Mouse (Mus musculus): ENCODE results near the gene Olfr1140. TPM values are rescaled to one million over a fixed set of nuclear protein-coding genes. Genes with fewer than 3 reads are reported as not detected.

Gene Olfr1140
- polyA plus RNA-seq (2015; fragmentation: Nextera tagmentation; extraction: Ambion mirVana): not detected in 2 replicates

GRCm38 (mm10) chr2:87743452-87743851 is at the start of gene Olfr1140:
Olfr1140 (plus strand) TSS chr2:87743752.
- no peaks in the 10 kb centered on the region for H3K27me3 ChIP-seq (ENCODE audit: control insufficient read depth, insufficient read depth, low read depth, low read length)
- H3K9me3 ChIP-seq (replicated peaks; ENCODE audit: control insufficient read depth, low read length, poor library complexity, severe bottlenecking): no peaks in the 10 kb centered on the region
- no peak within 1 kb of the TSS for H3K4me2 ChIP-seq (ENCODE audit: low read length)
- H3K36me3 ChIP-seq (ENCODE audit: control insufficient read depth, insufficient read depth, low read length): no peaks in the 10 kb centered on the region
- 81% methylated on average over 3 of the region's 3 CpGs for WGBS
- no peak within 1 kb of the TSS for H3K4me3 ChIP-seq (ENCODE audit: low read depth, low read length)
- no peak for ATAC-seq
- no peak within 1 kb of the TSS for H3K9ac ChIP-seq (ENCODE audit: low read depth, low read length)
- no peaks in the 10 kb centered on the region for H3K4me1 ChIP-seq (ENCODE audit: control insufficient read depth, insufficient read depth, low read length)
- no peak within 1 kb of the TSS for H3K27ac ChIP-seq (ENCODE audit: low read length)

DNA sequence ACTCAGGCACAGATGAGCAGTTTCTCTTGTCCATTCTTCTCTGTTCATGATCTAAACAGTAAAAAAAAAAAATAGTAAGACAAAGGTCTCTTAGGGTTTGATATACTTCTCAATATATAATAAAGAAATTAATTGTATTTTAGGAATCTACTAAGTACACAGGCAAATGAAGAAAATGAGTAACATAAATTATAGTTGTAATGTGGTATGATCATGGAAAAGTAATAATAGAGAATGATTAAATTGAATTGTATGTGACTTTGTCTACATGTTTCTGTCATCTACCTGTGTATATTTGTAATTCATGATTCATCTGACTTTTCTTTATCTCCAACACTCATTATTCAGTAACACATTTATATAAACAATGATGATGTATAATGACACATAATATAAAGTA is 49.7 kb upstream of the Olfr1140 start, which contains the start of gene Olfr1136:
Gene Olfr1136, minus strand, starts transcription at position 101 of the 400 bp plus-strand sequence.
- no peak for ATAC-seq
- no peak within 1 kb of the TSS for H3K4me2 ChIP-seq (ENCODE audit: low read length)
- no peaks in the 10 kb centered on the region for H3K4me1 ChIP-seq (ENCODE audit: control insufficient read depth, insufficient read depth, low read length)
- no peak within 1 kb of the TSS for H3K4me3 ChIP-seq (ENCODE audit: low read depth, low read length)
- no peaks in the 10 kb centered on the region for H3K9me3 ChIP-seq (replicated peaks; ENCODE audit: control insufficient read depth, low read length, poor library complexity, severe bottlenecking)
- no peak within 1 kb of the TSS for H3K9ac ChIP-seq (ENCODE audit: low read depth, low read length)
- H3K27me3 ChIP-seq (ENCODE audit: control insufficient read depth, insufficient read depth, low read depth, low read length): no peaks in the 10 kb centered on the region
- no peak within 1 kb of the TSS for H3K27ac ChIP-seq (ENCODE audit: low read length)
- H3K36me3 ChIP-seq (ENCODE audit: control insufficient read depth, insufficient read depth, low read length): no peaks in the 10 kb centered on the region

- Histone ChIP-seq H3K9me3 (replicated peaks; ENCODE audit: control insufficient read depth, low read length, poor library complexity, severe bottlenecking) (no peaks in the 10 kb centered on the region), H3K36me3 (ENCODE audit: control insufficient read depth, insufficient read depth, low read length) (no peaks in the 10 kb centered on the region), H3K4me3 (ENCODE audit: low read depth, low read length) (no peak within 1 kb of the TSS), H3K9ac (ENCODE audit: low read depth, low read length) (no peak within 1 kb of the TSS), H3K27me3 (ENCODE audit: control insufficient read depth, insufficient read depth, low read depth, low read length) (no peaks in the 10 kb centered on the region), H3K4me1 (ENCODE audit: control insufficient read depth, insufficient read depth, low read length) (no peaks in the 10 kb centered on the region), H3K4me2 (ENCODE audit: low read length) (no peak within 1 kb of the TSS), H3K27ac (ENCODE audit: low read length) (no peak within 1 kb of the TSS)
- ATAC-seq: no peak
Measured at GRCm38 (mm10) chr2:87713079-87713478, 30.5 kb upstream of the Olfr1140 start, which contains the start of gene Olfr1137. Olfr1137 (minus strand) TSS chr2:87713179.

- H3K27ac ChIP-seq (ENCODE audit: low read length): no peak within 1 kb of the TSS
- no peak within 1 kb of the TSS for H3K9ac ChIP-seq (ENCODE audit: low read depth, low read length)
- no peaks in the 10 kb centered on the region for H3K9me3 ChIP-seq (replicated peaks; ENCODE audit: control insufficient read depth, low read length, poor library complexity, severe bottlenecking)
- H3K36me3 ChIP-seq (ENCODE audit: control insufficient read depth, insufficient read depth, low read length): no peaks in the 10 kb centered on the region
- no peaks in the 10 kb centered on the region for H3K4me1 ChIP-seq (ENCODE audit: control insufficient read depth, insufficient read depth, low read length)
- ATAC-seq: no peak
- H3K4me3 ChIP-seq (ENCODE audit: low read depth, low read length): no peak within 1 kb of the TSS
- 84% methylated on average over 1 of the region's 1 CpGs for WGBS
- H3K4me2 ChIP-seq (ENCODE audit: low read length): no peak within 1 kb of the TSS
- H3K27me3 ChIP-seq (ENCODE audit: control insufficient read depth, insufficient read depth, low read depth, low read length): no peaks in the 10 kb centered on the region
Measured at GRCm38 (mm10) chr2:87739878-87740277, 3.7 kb upstream of the Olfr1140 start, which contains the start of gene Olfr1138. Olfr1138 (minus strand) TSS chr2:87739978.

- Histone ChIP-seq H3K4me2 (ENCODE audit: low read length) (no peak within 1 kb of the TSS), H3K4me1 (ENCODE audit: control insufficient read depth, insufficient read depth, low read length) (no peaks in the 10 kb centered on the region), H3K27ac (ENCODE audit: low read length) (no peak within 1 kb of the TSS), H3K9ac (ENCODE audit: low read depth, low read length) (no peak within 1 kb of the TSS), H3K27me3 (ENCODE audit: control insufficient read depth, insufficient read depth, low read depth, low read length) (no peaks in the 10 kb centered on the region), H3K36me3 (ENCODE audit: control insufficient read depth, insufficient read depth, low read length) (no peaks in the 10 kb centered on the region), H3K9me3 (replicated peaks; ENCODE audit: control insufficient read depth, low read length, poor library complexity, severe bottlenecking) (no peaks in the 10 kb centered on the region), H3K4me3 (ENCODE audit: low read depth, low read length) (no peak within 1 kb of the TSS)
- 90% methylated on average over 1 of the region's 1 CpGs for WGBS
- no peak for ATAC-seq
Measured at GRCm38 (mm10) chr2:87753891-87754290, 10.3 kb downstream of the Olfr1140 start, which contains the start of gene Olfr1141. Olfr1141 (minus strand) TSS chr2:87753991.

GRCm38 (mm10) chr2:87776143-87776542 is 32.6 kb downstream of the Olfr1140 start:
- no peak overlapping the region for H3K9ac ChIP-seq (ENCODE audit: low read depth, low read length)
- H3K4me1 ChIP-seq (ENCODE audit: control insufficient read depth, insufficient read depth, low read length): no peaks in the 10 kb centered on the region
- no peak for ATAC-seq
- no peaks in the 10 kb centered on the region for H3K27me3 ChIP-seq (ENCODE audit: control insufficient read depth, insufficient read depth, low read depth, low read length)
- H3K9me3 ChIP-seq (replicated peaks; ENCODE audit: control insufficient read depth, low read length, poor library complexity, severe bottlenecking): no peaks in the 10 kb centered on the region
- no peak overlapping the region for H3K27ac ChIP-seq (ENCODE audit: low read length)
- no peak overlapping the region for H3K4me3 ChIP-seq (ENCODE audit: low read depth, low read length)
- no peaks in the 10 kb centered on the region for H3K36me3 ChIP-seq (ENCODE audit: control insufficient read depth, insufficient read depth, low read length)
- WGBS: 47% methylated on average over 1 of the region's 1 CpGs
- no peak overlapping the region for H3K4me2 ChIP-seq (ENCODE audit: low read length)

GRCm38 (mm10) chr2:87779183-87779582 is 35.6 kb downstream of the Olfr1140 start, which contains the start of gene Olfr152:
Olfr152 (plus strand) TSS chr2:87779483.
- no peaks in the 10 kb centered on the region for H3K36me3 ChIP-seq (ENCODE audit: control insufficient read depth, insufficient read depth, low read length)
- no peak within 1 kb of the TSS for H3K4me2 ChIP-seq (ENCODE audit: low read length)
- H3K4me3 ChIP-seq (ENCODE audit: low read depth, low read length): no peak within 1 kb of the TSS
- 77% methylated on average over 4 of the region's 4 CpGs for WGBS
- ATAC-seq: no peak
- H3K9me3 ChIP-seq (replicated peaks; ENCODE audit: control insufficient read depth, low read length, poor library complexity, severe bottlenecking): no peaks in the 10 kb centered on the region
- H3K27me3 ChIP-seq (ENCODE audit: control insufficient read depth, insufficient read depth, low read depth, low read length): no peaks in the 10 kb centered on the region
- H3K4me1 ChIP-seq (ENCODE audit: control insufficient read depth, insufficient read depth, low read length): no peaks in the 10 kb centered on the region
- no peak within 1 kb of the TSS for H3K27ac ChIP-seq (ENCODE audit: low read length)
- no peak within 1 kb of the TSS for H3K9ac ChIP-seq (ENCODE audit: low read depth, low read length)

Other genes starting within 250 kb of the Olfr1140 start
- not detected in 2 replicates for gene Pramel7, start 246.7 kb upstream of the Olfr1140 start, polyA plus RNA-seq (2015; fragmentation: Nextera tagmentation; extraction: Ambion mirVana)
- not detected in 2 replicates for gene Pramel6, start 237.2 kb upstream of the Olfr1140 start, polyA plus RNA-seq (2015; fragmentation: Nextera tagmentation; extraction: Ambion mirVana)
- not detected in 2 replicates for gene Olfr153, start 212.0 kb upstream of the Olfr1140 start, polyA plus RNA-seq (2015; fragmentation: Nextera tagmentation; extraction: Ambion mirVana)
- gene Olfr1128, start 198.2 kb upstream of the Olfr1140 start, polyA plus RNA-seq (2015; fragmentation: Nextera tagmentation; extraction: Ambion mirVana): not detected in 2 replicates
- not detected in 2 replicates for gene Olfr1129, start 169.8 kb upstream of the Olfr1140 start, polyA plus RNA-seq (2015; fragmentation: Nextera tagmentation; extraction: Ambion mirVana)
- not detected in 2 replicates for gene Olfr1130, start 137.5 kb upstream of the Olfr1140 start, polyA plus RNA-seq (2015; fragmentation: Nextera tagmentation; extraction: Ambion mirVana)
- gene Olfr1131, start 116.6 kb upstream of the Olfr1140 start, polyA plus RNA-seq (2015; fragmentation: Nextera tagmentation; extraction: Ambion mirVana): not detected in 2 replicates
- gene Olfr1132, start 106.2 kb upstream of the Olfr1140 start, polyA plus RNA-seq (2015; fragmentation: Nextera tagmentation; extraction: Ambion mirVana): not detected in 2 replicates
- not detected in 2 replicates for gene Olfr1133, start 96.4 kb upstream of the Olfr1140 start, polyA plus RNA-seq (2015; fragmentation: Nextera tagmentation; extraction: Ambion mirVana)
- gene Olfr1134, start 85.3 kb upstream of the Olfr1140 start, polyA plus RNA-seq (2015; fragmentation: Nextera tagmentation; extraction: Ambion mirVana): not detected in 2 replicates
- not detected in 2 replicates for gene Olfr1135, start 70.1 kb upstream of the Olfr1140 start, polyA plus RNA-seq (2015; fragmentation: Nextera tagmentation; extraction: Ambion mirVana)
- gene Olfr1136, start 49.8 kb upstream of the Olfr1140 start, polyA plus RNA-seq (2015; fragmentation: Nextera tagmentation; extraction: Ambion mirVana): not detected in 2 replicates
- gene Olfr1137, start 30.6 kb upstream of the Olfr1140 start, polyA plus RNA-seq (2015; fragmentation: Nextera tagmentation; extraction: Ambion mirVana): not detected in 2 replicates
- not detected in 2 replicates for gene Olfr1138, start 3.8 kb upstream of the Olfr1140 start, polyA plus RNA-seq (2015; fragmentation: Nextera tagmentation; extraction: Ambion mirVana)
- gene Olfr1141, start 10.2 kb downstream of the Olfr1140 start, polyA plus RNA-seq (2015; fragmentation: Nextera tagmentation; extraction: Ambion mirVana): not detected in 2 replicates
- not detected in 2 replicates for gene Olfr152, start 35.7 kb downstream of the Olfr1140 start, polyA plus RNA-seq (2015; fragmentation: Nextera tagmentation; extraction: Ambion mirVana)
- not detected in 2 replicates for gene Olfr1143, start 56.8 kb downstream of the Olfr1140 start, polyA plus RNA-seq (2015; fragmentation: Nextera tagmentation; extraction: Ambion mirVana)
- gene Olfr1145, start 66.1 kb downstream of the Olfr1140 start, polyA plus RNA-seq (2015; fragmentation: Nextera tagmentation; extraction: Ambion mirVana): not detected in 2 replicates
- not detected in 2 replicates for gene Olfr1148, start 86.8 kb downstream of the Olfr1140 start, polyA plus RNA-seq (2015; fragmentation: Nextera tagmentation; extraction: Ambion mirVana)
- gene Olfr1150-ps1, start 100.2 kb downstream of the Olfr1140 start, polyA plus RNA-seq (2015; fragmentation: Nextera tagmentation; extraction: Ambion mirVana): not detected in 2 replicates
- not detected in 2 replicates for gene Olfr1151, start 112.1 kb downstream of the Olfr1140 start, polyA plus RNA-seq (2015; fragmentation: Nextera tagmentation; extraction: Ambion mirVana)
- not detected in 2 replicates for gene Olfr1152, start 122.7 kb downstream of the Olfr1140 start, polyA plus RNA-seq (2015; fragmentation: Nextera tagmentation; extraction: Ambion mirVana)
- not detected in 2 replicates for gene Olfr1153, start 151.2 kb downstream of the Olfr1140 start, polyA plus RNA-seq (2015; fragmentation: Nextera tagmentation; extraction: Ambion mirVana)
- gene Olfr1154, start 161.4 kb downstream of the Olfr1140 start, polyA plus RNA-seq (2015; fragmentation: Nextera tagmentation; extraction: Ambion mirVana): not detected in 2 replicates
- gene Olfr1155, start 201.4 kb downstream of the Olfr1140 start, polyA plus RNA-seq (2015; fragmentation: Nextera tagmentation; extraction: Ambion mirVana): not detected in 2 replicates
- not detected in 2 replicates for gene Olfr1156, start 209.3 kb downstream of the Olfr1140 start, polyA plus RNA-seq (2015; fragmentation: Nextera tagmentation; extraction: Ambion mirVana)
- gene Olfr1157, start 224.5 kb downstream of the Olfr1140 start, polyA plus RNA-seq (2015; fragmentation: Nextera tagmentation; extraction: Ambion mirVana): not detected in 2 replicates
- not detected in 2 replicates for gene Olfr74, start 230.9 kb downstream of the Olfr1140 start, polyA plus RNA-seq (2015; fragmentation: Nextera tagmentation; extraction: Ambion mirVana)
- not detected in 2 replicates for gene Olfr1158, start 246.4 kb downstream of the Olfr1140 start, polyA plus RNA-seq (2015; fragmentation: Nextera tagmentation; extraction: Ambion mirVana)

All from midbrain, embryonic 16.5 days (tissue).